Mouse (Mus musculus) bone marrow, adult 2 months (tissue): ENCODE results near the gene Cdca4.

ENCODE experiments used
- CTCF ChIP-seq: fragments of 200-500 bp; IDR thresholded peaks from 2 replicates; pipeline ENCODE4 v1.5.1; 2011; ENCODE audit warnings: low read length, control low read depth; ENCODE audit not compliant: control insufficient read depth, insufficient read depth
- POLR2A ChIP-seq: fragments of 200-500 bp; IDR thresholded peaks from 2 replicates; pipeline ENCODE4 v1.6.1; 2011; ENCODE audit warnings: low read depth, mild to moderate bottlenecking, control low read depth, low read length, borderline replicate concordance; ENCODE audit not compliant: control insufficient read depth

GRCm38 (mm10) chr12:112802917-112803316 lies 26.3 kb downstream of the Cdca4 start:
- TF ChIP-seq CTCF (no peak), POLR2A (no peak)
